Mouse (Mus musculus) WW6 (cell line): ENCODE results near the gene Tmem251.

Source experiments
- DNase-seq: peaks from one replicate; pipeline ENCODE4 v3.0.0-alpha.2; 2013; ENCODE audit warnings: low read depth, low spot score

Gene Tmem251

GRCm38 (mm10) chr12:102743589-102744574, at the start of gene Tmem251, which contains the start of gene Moap1:
Gene Tmem251, plus strand, starts transcription at chr12:102743762.
Gene Moap1, minus strand, starts transcription at chr12:102743661.
- no peak for DNase-seq

- DNase-seq, result no peak
Measured at GRCm38 (mm10) chr12:102695369-102696239, 48.0 kb upstream of the Tmem251 start.

GRCm38 (mm10) chr12:102696635-102697354, 46.8 kb upstream of the Tmem251 start:
- DNase-seq, result no peak

- DNase-seq, result no peak
Measured at GRCm38 (mm10) chr12:102697381-102697780, 46.2 kb upstream of the Tmem251 start.

- DNase-seq, result no peak
Measured at GRCm38 (mm10) chr12:102698089-102698684, 45.4 kb upstream of the Tmem251 start.

- DNase-seq, result no peak
Measured at GRCm38 (mm10) chr12:102699156-102699555, 44.4 kb upstream of the Tmem251 start.

- no peak for DNase-seq
Measured at GRCm38 (mm10) chr12:102700453-102700852, 43.1 kb upstream of the Tmem251 start.

GRCm38 (mm10) chr12:102701691-102702207, 41.8 kb upstream of the Tmem251 start:
- DNase-seq, result no peak

GRCm38 (mm10) chr12:102702356-102703110, 41.0 kb upstream of the Tmem251 start:
- peak; percentile 54 for DNase-seq

- no peak for DNase-seq
Measured at GRCm38 (mm10) chr12:102703111-102703412, 40.5 kb upstream of the Tmem251 start.

- DNase-seq, result no peak
Measured at GRCm38 (mm10) chr12:102703441-102703840, 40.1 kb upstream of the Tmem251 start.

- no peak for DNase-seq
Measured at GRCm38 (mm10) chr12:102703921-102704408, 39.6 kb upstream of the Tmem251 start.

GRCm38 (mm10) chr12:102704457-102705198, 38.9 kb upstream of the Tmem251 start, which contains the start of gene Itpk1:
Gene Itpk1, minus strand, starts transcription at chr12:102704930.
- DNase-seq, result no peak

GRCm38 (mm10) chr12:102705216-102705871, 38.2 kb upstream of the Tmem251 start:
- no peak for DNase-seq

- no peak for DNase-seq
Measured at GRCm38 (mm10) chr12:102705906-102706640, 37.5 kb upstream of the Tmem251 start.

GRCm38 (mm10) chr12:102706833-102707463, 36.6 kb upstream of the Tmem251 start:
- DNase-seq, result no peak

GRCm38 (mm10) chr12:102708220-102708619, 35.3 kb upstream of the Tmem251 start:
- DNase-seq, result no peak
